Mouse (Mus musculus) liver, embryonic 14.5 days (tissue): ENCODE measurements at regions not wholly inside any gene's neighbourhood (a gene's known extent, or its start where the extent isn't known, plus 50 kb on each side); places are given as distances from the start of the nearest gene placed in this dataset.

ENCODE experiments used
- CTCF ChIP-seq: IDR thresholded peaks from 2 replicates; pipeline ENCODE4 v1.5.1; 2016; ENCODE audit warnings: antibody characterized with exemption, low read depth, control low read depth
- EP300 ChIP-seq: IDR thresholded peaks from 2 replicates; pipeline ENCODE4 v1.6.1; 2016; ENCODE audit warnings: antibody characterized with exemption, low read depth

GRCm38 (mm10) chr15:60195070-60195469 lies 178.7 kb upstream of the 4933412E24Rik start:
- TF ChIP-seq CTCF = no peak
- no peak for TF ChIP-seq EP300
